Mouse (Mus musculus): ENCODE results near the gene Pex11g. TPM values are rescaled to one million over a fixed set of nuclear protein-coding genes. Genes with fewer than 3 reads are reported as not detected.

Gene Pex11g
- 13.2 and 13.6 TPM in 2 replicates for polyA plus RNA-seq (2012; rRNA removed)

DNA sequence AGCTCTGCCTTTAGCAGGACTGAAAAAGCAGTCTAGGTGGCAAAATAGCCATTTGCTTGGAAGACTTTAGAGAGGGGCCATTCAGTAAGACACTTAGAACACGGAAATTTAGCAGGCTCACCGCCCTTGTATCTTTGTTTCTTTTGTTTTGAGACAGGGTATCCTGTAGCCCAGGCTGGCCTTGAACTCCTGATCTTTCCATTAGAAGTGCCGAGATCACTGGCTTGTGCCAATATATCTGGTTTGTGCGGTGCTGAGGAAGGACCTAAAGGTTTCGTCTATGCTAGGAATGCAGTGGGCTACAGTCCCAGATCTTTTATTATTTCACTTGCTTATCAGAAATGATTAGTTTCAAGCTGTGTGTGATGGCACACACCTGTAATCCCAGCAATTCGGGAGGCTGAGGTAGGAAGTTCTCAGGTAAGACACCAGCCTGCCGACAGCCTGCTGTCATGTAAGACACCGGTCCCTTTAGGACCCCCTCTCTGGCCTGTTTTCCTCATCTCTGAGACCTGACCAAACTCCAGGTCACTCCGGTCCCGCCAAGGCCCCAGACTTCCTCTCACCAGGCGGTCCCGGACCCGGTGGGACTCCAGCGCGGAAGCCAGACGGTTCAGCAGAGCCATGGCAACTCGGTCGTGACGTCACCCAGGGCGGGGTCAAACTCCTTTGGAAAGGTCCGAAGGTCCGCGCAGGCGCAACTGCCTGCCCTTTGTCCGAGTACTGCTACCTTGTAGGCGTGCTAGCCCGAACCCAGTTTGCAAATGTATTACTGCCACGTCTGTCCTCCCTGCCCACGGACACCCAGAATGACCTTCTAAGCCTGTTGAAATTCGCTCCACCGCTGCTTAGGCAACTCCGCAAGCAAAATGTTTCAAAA, at the start of gene Pex11g:
Pex11g (minus strand) TSS at position 675 of the 880 bp plus-strand sequence.
- WGBS: 3% methylated on average over 32 of the region's 32 CpGs
- peak; percentile 98 for DNase-seq (ENCODE audit: low read depth, low spot score)

DNA sequence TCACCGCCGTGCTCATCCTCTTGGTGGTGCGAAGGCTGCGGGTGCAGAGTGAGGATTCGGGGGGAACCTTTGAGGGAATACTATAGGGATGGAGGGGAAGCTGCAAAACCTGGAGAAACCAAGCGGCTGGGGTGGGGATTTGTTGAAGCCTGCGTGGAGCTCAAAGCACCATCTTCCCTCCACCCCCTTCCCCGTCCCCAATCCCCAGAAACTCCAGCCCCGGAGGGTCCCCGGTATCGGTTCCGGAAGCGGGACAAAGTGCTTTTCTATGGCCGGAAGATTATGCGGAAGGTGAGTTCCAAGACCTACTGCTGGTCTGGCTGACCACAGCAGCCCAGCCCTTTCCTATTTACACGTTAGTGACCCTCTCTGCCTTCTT, 49.6 kb upstream of the Pex11g start:
- DNase-seq (ENCODE audit: low read depth, low spot score): no peak

GRCm38 (mm10) chr8:3516450-3517116, 49.1 kb upstream of the Pex11g start:
- under 1% methylated on average over 36 of the region's 36 CpGs for WGBS
- DNase-seq (ENCODE audit: low read depth, low spot score): peak; percentile 93

More for the DNA sequence above, 49.6 kb upstream of the Pex11g start:
- 6% methylated on average over 16 of the region's 16 CpGs for WGBS

GRCm38 (mm10) chr8:3515771-3516417, 48.4 kb upstream of the Pex11g start:
- under 1% methylated on average over 25 of the region's 25 CpGs for WGBS

DNA sequence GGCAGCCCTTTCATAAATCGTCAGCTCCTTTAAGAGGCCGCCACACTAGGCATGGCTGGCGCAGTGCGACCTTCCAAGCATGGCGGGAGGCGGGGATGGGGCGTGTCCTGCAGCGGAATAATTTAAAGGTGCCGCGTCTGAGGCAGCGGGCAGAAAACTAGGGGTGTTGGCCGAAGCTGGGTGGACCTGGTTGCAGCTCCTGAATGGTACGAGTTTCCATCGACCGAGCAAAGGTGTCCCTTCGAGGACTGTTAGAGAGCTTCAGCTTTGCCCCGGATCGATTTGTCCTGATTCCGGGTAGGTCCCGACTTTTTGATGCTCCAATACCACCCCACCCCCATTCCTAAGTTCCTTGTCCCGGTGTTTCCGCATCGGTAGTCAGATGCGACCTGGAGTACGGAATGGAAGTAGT, 47.8 kb upstream of the Pex11g start, which contains the start of gene Pnpla6:
Pnpla6 (plus strand) TSS at position 125 of the 412 bp plus-strand sequence.
- 1% methylated on average over 25 of the region's 25 CpGs for WGBS
- peak; percentile 64 for DNase-seq (ENCODE audit: low read depth, low spot score)

More at GRCm38 (mm10) chr8:3515771-3516417, 48.4 kb upstream of the Pex11g start:
- DNase-seq (ENCODE audit: low read depth, low spot score): no peak

DNA sequence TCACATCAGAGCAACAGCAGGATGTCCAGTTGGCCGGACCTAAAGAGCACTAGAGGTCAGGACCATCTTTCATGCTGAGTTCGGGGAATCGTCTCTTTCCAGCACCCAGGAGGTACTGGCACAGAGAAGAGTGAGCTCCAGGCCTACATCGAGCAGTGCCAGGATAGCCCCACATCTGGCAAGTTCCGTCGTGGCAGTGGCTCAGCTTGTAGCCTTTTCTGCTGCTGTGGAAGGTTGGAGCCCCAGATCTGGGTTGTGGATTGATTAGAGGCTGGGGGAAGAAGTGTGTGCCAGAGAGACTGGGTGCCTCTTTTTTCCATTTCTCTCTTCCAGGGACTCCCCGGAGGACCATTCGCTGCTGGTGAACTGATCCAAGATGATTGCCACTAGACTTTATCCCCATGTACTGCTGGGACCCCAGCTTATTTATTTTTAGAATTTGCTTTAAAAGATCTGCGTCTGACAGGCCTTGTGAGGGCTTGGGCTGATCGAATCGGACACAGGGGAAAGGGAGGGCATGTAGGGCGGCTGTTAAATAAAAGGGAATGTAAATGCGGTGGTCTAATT, 47.3 kb upstream of the Pex11g start:
- DNase-seq (ENCODE audit: low read depth, low spot score): no peak
- WGBS: 33% methylated on average over 13 of the region's 13 CpGs

GRCm38 (mm10) chr8:3507979-3508754, 40.7 kb upstream of the Pex11g start:
- WGBS: 80% methylated on average over 6 of the region's 6 CpGs
- no peak for DNase-seq (ENCODE audit: low read depth, low spot score)

GRCm38 (mm10) chr8:3502217-3502616, 34.7 kb upstream of the Pex11g start:
- WGBS: 26% methylated on average over 4 of the region's 4 CpGs

GRCm38 (mm10) chr8:3500235-3501090, 33.0 kb upstream of the Pex11g start, which contains the start of gene Mcoln1:
Gene Mcoln1 (plus strand): TSS chr8:3500457.
- under 1% methylated on average over 70 of the region's 70 CpGs for WGBS

More at GRCm38 (mm10) chr8:3502217-3502616, 34.7 kb upstream of the Pex11g start:
- no peak for DNase-seq (ENCODE audit: low read depth, low spot score)

DNA sequence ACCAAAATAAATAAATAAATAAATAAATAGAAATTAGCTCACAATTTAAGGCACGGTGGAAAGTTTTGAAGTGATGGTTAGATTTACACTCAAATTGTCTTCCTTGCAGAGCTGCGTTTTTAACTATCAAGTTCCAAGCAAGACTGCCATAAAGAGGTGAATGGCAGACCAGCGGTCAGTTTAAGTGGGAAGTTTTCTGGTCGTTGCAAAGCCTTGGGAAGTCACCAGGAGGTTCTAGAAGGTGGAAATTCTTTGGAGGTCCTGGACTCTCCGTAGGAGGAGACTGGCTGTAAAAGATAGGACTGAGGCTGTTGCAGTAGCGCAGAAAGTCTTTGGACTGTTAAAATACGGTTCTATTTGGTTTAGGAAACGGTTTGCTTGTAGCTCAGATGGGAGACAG, 32.3 kb upstream of the Pex11g start:
- no peak for DNase-seq (ENCODE audit: low read depth, low spot score)
- 2% methylated on average over 8 of the region's 8 CpGs for WGBS

More at GRCm38 (mm10) chr8:3500235-3501090, 33.0 kb upstream of the Pex11g start, which contains the start of gene Mcoln1:
- peak; percentile 95 for DNase-seq (ENCODE audit: low read depth, low spot score)

- DNase-seq (ENCODE audit: low read depth, low spot score): no peak
- WGBS: 83% methylated on average over 3 of the region's 3 CpGs
Observed at GRCm38 (mm10) chr8:3498583-3498982, 31.1 kb upstream of the Pex11g start.

DNA sequence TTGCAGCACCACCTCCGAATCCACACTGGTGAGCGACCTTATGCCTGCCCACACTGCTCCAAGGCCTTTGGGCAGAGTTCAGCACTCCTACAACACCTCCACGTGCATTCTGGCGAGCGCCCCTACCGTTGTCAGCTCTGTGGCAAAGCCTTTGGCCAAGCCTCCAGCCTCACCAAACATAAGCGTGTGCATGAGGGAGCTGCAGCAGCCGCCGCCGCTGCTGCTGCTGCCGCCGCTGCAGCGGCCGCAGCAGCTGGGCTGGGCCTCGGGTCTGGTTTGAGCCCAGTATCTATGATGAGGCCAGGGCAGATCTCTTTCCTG, 28.9 kb upstream of the Pex11g start:
- WGBS: 97% methylated on average over 15 of the region's 15 CpGs
- no peak for DNase-seq (ENCODE audit: low read depth, low spot score)

DNA sequence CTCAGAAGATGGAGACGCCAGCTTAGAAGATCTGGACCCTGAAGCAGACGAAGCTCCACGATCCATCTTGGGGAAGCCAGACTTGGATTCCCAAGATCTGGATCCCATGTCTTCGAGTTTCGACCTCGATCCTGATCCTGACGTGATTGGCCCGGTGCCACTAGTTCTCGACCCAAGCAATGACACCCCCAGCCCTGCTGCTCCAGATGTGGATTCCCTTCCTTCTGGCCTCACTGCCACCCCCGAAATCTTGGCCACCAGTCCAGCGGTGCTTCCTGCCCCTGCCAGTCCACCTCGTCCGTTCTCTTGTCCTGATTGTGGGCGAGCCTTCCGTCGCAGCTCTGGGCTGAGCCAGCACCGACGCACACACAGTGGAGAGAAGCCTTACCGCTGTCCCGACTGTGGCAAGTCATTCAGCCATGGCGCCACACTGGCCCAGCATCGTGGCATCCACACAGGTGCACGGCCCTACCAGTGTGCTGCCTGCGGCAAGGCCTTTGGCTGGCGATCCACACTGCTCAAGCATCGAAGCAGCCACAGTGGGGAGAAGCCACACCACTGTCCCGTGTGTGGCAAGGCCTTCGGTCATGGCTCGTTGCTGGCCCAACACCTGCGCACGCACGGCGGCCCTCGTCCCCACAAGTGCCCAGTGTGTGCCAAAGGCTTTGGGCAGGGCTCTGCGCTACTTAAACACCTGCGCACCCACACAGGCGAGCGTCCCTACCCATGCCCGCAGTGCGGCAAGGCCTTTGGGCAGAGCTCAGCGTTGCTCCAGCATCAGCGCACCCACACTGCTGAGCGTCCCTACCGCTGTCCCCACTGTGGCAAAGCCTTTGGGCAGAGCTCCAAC, 28.3 kb upstream of the Pex11g start:
- 97% methylated on average over 44 of the region's 44 CpGs for WGBS
- no peak for DNase-seq (ENCODE audit: low read depth, low spot score)

DNA sequence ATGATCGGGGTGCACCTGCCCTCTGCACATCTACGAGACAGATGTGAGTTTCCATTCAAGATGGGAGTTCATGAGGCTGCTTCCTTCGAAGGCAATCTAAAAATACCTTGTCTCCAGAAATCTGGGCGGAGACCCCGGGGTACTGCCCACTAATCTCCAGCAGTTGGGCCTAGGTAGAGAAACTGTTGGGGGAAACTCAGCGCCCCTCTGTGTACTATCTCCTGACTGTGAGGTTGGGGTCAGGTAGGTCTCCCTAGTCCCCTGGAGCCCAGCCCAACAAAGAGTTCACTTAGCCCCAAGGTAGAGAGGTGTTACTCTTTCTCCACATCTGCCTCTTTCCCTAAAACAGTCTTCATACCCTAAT, 26.3 kb upstream of the Pex11g start:
- 26% methylated on average over 6 of the region's 6 CpGs for WGBS
- no peak for DNase-seq (ENCODE audit: low read depth, low spot score)

DNA sequence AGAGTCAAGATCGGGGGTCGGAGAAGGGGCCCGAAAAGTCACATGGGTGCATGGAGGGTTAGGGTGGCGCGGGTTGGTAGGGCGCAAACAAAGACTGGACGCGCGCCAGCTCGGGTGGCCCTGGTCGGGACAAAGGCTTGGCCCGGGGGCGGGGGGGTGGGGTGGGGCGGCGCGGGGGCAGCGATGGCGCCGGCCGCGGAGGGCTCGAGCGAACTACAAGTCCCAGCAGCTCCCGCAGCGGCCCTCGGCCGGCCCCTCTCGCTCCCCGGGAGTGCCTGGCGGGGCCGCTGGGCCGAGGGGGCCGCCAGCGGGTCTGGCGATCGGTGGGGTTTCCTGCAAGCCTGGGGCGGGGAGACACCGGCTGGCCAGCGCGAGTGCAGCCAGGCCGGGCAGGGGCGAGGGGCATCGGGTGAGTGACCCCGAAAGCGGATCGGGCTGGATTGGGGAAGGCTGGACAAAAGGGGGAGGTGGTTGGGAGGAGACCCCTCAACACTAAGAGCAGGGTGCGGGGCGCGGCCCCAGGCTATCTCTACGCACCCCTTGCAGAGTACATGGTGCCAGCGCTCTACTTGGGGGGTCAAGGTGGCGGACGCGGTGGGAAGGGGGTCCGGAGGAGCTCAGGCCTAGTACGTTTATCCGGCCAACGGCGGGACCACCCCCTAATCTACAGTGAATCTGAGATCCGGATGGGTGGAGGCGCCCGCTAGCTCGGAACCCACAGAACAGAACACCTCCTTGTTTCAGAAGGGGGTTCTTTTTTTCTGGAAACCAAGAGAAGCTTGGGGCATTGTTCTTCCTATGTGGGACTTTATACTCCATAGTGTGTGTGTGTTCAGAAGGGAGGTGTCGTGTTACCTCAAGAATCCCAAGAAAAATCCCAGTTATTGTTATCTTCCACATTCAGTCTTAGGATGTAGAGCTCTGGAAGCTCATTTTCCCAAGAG, 25.7 kb upstream of the Pex11g start, which contains the start of gene Zfp358:
Zfp358 (plus strand) TSS at position 238 of the 944 bp plus-strand sequence.
- WGBS: 1% methylated on average over 63 of the region's 64 CpGs
- no peak for DNase-seq (ENCODE audit: low read depth, low spot score)

DNA sequence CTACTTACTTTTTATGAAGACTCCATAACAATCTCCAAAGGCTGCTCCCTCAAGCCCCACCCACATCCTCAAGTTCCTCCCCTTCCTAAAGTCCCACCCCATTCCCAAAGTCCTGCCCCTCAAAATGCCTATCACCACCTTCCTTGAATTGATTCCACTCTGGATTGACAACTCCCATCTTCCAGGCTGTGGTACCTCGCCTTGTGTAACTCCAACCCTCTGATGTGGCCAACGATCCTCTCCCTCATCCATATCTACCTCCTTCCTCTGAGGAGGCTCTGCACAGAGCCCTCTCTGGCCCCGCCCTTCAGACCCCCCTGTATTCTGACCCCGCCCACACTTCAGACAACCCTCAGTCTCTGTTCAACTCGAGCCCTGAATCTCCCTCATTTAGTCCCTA, 17.7 kb upstream of the Pex11g start:
- 23% methylated on average over 5 of the region's 5 CpGs for WGBS
- no peak for DNase-seq (ENCODE audit: low read depth, low spot score)

Data from large intestine, adult 2 months (tissue).